Mouse (Mus musculus): ENCODE measurements at regions not wholly inside any gene's neighbourhood (a gene's known extent, or its start where the extent isn't known, plus 50 kb on each side); places are given as distances from the start of the nearest gene placed in this dataset.
A peak's percentile ranks its signal among the peaks of the same experiment; 100 is the strongest.

DNA sequence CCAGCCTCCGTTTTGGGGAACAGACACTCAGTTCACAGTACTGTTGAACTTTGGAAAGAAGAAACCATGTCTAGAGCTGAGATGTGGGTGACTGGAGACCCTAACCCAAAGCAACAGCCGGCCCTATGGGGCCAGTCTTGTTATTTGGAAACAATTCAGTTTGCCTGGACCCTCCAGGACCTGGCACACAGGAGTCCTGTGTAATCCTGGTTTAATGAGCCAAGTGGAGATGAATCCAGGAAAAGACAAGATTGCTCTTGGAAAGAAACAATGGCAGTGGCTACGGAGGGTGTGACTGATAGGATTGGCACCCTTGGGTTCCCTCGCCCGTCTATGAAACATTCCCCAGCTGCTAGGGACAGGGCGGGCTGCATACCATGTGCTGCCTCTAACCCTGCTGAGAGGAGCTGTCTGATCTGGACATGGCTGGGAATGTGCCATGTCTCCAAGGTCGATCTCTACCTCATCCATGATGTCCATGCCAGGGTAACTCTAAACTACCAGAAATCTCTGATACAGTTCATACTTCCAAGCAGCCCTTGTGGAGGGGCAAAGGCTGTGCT, 104.6 kb upstream of the Zmiz1 start:
- Histone ChIP-seq H3K4me2 (no peak overlapping the region), H3K27ac (replicated peaks) (no peak overlapping the region), H3K27me3 (no peaks in the 10 kb centered on the region), H3K9me3 (no peaks in the 10 kb centered on the region), H3K4me1 (replicated peaks) (no peaks in the 10 kb centered on the region), H3K4me3 (no peak overlapping the region), H3K9ac (no peak overlapping the region), H3K36me3 (no peaks in the 10 kb centered on the region)
- no peak for ATAC-seq (ENCODE audit: low read depth)
- 79% methylated on average over 7 of the region's 7 CpGs for WGBS

DNA sequence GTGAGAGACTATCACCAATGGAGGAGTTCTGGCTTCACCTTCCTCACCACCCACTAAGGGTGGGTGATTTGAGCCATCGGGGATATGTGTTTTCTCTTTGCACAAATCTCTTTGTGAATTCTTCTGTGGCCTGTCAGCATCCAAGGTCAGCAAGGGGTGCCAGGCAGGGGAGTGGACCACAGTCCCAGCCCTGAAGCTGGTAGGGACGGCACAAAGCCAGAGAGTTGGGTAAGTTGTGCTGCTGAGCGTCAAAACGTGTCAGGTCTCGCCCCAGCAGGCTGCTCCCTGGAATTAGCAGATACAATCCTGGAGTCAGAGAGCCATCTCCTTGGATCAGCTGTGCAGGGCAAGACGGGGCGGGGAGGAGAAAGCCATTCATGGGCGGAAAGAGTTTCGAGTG, 101.2 kb upstream of the Zmiz1 start:
- ATAC-seq (ENCODE audit: low read depth): no peak
- Histone ChIP-seq H3K4me2 (no peak overlapping the region), H3K9ac (no peak overlapping the region), H3K9me3 (no peaks in the 10 kb centered on the region), H3K4me1 (replicated peaks) (0 out of 2 replicates have a peak, but pooled peaks cover 4% of the 10 kb centered on the region), H3K27me3 (no peaks in the 10 kb centered on the region), H3K36me3 (no peaks in the 10 kb centered on the region), H3K4me3 (no peak overlapping the region), H3K27ac (replicated peaks) (no peak overlapping the region)
- WGBS: 91% methylated on average over 9 of the region's 9 CpGs

DNA sequence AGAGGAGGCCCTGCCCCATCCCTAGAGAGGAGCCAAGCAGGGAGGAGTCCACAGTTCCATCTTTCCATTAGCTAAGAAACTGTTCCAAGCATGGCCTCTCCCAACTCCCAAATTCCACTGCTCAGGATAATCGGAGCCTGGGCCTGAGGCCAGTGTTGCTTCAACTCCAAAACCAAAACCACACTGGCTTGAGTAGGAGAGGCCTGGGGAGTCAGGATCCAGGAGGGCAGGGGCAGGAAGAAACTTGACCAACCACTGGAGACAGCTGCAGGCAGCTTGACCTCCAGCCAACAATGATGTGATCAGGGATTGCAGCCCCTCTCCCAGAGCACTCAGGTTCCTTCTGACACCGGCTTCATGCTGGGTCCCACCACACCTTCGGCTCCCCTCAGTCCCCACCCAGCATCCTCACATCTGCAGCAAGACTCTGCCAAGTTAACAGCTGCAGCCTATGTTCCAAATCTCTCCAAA, 99.1 kb upstream of the Zmiz1 start:
- Histone ChIP-seq H3K4me1 (replicated peaks) (0 out of 2 replicates have a peak, but pooled peaks cover 7% of the 10 kb centered on the region), H3K27me3 (no peaks in the 10 kb centered on the region), H3K9ac (no peak overlapping the region), H3K9me3 (no peaks in the 10 kb centered on the region), H3K27ac (replicated peaks) (no peak overlapping the region), H3K4me3 (no peak overlapping the region), H3K4me2 (no peak overlapping the region), H3K36me3 (no peaks in the 10 kb centered on the region)
- WGBS: 90% methylated on average over 3 of the region's 3 CpGs
- ATAC-seq (ENCODE audit: low read depth): no peak

DNA sequence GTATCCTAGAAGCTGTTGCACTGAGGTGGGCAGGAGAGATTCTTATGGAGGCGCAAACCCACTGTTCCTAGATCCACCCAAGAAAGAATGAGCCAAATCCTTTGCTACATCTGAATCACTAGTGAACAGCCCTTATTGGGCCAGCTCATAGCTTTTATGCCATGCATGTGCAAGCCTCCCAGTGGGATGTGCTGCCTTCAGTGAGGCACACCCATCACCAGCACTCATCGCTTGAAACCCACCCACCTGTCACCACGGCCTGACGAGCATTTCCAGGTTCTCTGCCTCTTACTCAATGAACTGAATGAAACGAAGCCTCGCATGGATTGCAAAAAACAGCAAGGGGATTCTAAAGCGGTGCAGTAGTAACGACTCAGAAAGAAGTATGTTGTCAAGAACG, 98.3 kb upstream of the Zmiz1 start:
- 0 out of 2 replicates have a peak, but pooled peaks cover 7% of the 10 kb centered on the region for H3K4me1 ChIP-seq (replicated peaks)

DNA sequence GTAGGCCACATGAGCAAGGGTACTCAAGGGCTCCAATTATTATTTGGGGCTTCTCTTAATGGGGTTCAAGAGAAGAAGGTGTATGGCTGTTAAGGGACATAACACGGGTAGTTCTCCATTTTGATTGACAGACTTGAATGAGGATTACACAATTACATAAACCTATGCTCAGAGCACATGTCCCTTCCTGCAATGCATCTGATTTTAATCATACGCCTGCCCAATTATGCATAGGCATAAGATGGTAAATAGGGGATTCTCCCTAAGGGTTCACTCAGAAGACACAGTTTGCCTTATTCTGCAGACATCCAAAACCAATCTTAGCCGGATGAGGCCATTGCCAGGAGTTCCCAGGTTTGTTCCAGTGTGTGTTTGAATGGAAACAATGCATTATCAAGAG, 97.9 kb upstream of the Zmiz1 start:
- no peak for ATAC-seq (ENCODE audit: low read depth)
- H3K9me3 ChIP-seq: no peaks in the 10 kb centered on the region
- H3K4me2 ChIP-seq: no peak overlapping the region
- H3K27me3 ChIP-seq: no peaks in the 10 kb centered on the region
- peaks cover 10% of the 10 kb centered on the region; the same call in 1 of the 2 replicates for H3K4me1 ChIP-seq (replicated peaks)
- H3K4me3 ChIP-seq: no peak overlapping the region
- H3K9ac ChIP-seq: no peak overlapping the region
- WGBS: 80% methylated on average over 3 of the region's 3 CpGs
- no peaks in the 10 kb centered on the region for H3K36me3 ChIP-seq
- H3K27ac ChIP-seq (replicated peaks): no peak overlapping the region

More for the DNA sequence above, 98.3 kb upstream of the Zmiz1 start:
- 85% methylated on average over 9 of the region's 9 CpGs for WGBS
- Histone ChIP-seq H3K9me3 (no peaks in the 10 kb centered on the region), H3K27me3 (no peaks in the 10 kb centered on the region), H3K4me2 (no peak overlapping the region), H3K27ac (replicated peaks) (no peak overlapping the region), H3K36me3 (no peaks in the 10 kb centered on the region), H3K9ac (no peak overlapping the region), H3K4me3 (no peak overlapping the region)
- no peak for ATAC-seq (ENCODE audit: low read depth)

DNA sequence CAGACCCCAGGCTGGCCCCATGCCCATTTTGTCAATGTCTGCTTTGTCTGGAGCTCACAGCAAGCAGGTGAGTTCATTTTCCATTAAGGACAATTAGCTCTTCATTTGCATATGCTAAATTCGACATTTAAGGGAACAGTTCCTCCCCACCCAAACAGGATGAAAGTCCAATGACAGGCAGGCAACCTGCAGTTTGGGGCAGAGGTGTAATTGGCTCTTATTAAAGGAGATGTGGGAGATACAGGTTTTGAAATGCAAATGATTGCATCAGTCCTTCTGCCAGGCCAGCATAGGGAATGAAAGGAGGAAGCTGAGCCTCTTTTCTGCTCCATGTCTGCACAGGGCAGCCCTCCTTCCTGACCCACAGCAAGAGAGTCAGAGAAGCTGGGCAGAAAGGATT, 96.2 kb upstream of the Zmiz1 start:
- Histone ChIP-seq H3K9ac (no peak overlapping the region), H3K9me3 (no peaks in the 10 kb centered on the region), H3K4me2 (no peak overlapping the region), H3K27ac (replicated peaks) (no peak overlapping the region), H3K4me3 (no peak overlapping the region), H3K4me1 (replicated peaks) (peaks cover 11% of the 10 kb centered on the region; the same call in 1 of the 2 replicates), H3K27me3 (no peaks in the 10 kb centered on the region), H3K36me3 (no peaks in the 10 kb centered on the region)
- 0% methylated on average over 1 of the region's 1 CpGs for WGBS
- no peak for ATAC-seq (ENCODE audit: low read depth)

DNA sequence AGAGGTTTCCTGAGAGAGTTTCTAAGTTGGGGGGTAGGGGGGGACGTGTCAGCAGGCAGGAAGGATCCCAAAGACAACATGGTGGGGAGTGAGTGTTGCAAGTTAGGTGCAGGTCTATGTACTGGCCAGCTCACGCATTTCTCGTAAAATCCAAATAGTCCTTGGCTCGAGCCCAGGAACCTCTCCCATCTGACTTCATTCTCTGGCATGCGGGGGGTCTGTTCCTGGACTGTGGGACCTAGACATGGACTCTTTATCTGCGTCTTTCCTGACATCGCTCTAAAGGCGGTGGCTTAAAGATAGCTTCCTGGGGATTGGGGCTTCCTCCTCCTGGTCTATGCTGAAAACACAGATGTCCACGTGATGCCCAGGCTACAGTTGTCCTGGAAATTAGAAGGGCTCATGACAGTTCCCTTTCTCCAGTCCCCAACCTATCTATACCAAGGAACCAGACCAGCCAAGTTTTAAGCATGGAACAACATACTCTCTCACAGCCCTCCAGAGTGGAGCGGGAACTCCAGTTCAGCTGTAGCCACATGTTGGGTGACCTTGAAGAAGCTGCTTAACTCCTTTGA, 93.7 kb upstream of the Zmiz1 start:
- ATAC-seq (ENCODE audit: low read depth): no peak
- Histone ChIP-seq H3K36me3 (no peaks in the 10 kb centered on the region), H3K27ac (replicated peaks) (no peak overlapping the region), H3K4me2 (no peak overlapping the region), H3K4me1 (replicated peaks) (peaks cover 15% of the 10 kb centered on the region), H3K9me3 (no peaks in the 10 kb centered on the region), H3K27me3 (no peaks in the 10 kb centered on the region), H3K4me3 (no peak overlapping the region), H3K9ac (no peak overlapping the region)
- 80% methylated on average over 10 of the region's 10 CpGs for WGBS

DNA sequence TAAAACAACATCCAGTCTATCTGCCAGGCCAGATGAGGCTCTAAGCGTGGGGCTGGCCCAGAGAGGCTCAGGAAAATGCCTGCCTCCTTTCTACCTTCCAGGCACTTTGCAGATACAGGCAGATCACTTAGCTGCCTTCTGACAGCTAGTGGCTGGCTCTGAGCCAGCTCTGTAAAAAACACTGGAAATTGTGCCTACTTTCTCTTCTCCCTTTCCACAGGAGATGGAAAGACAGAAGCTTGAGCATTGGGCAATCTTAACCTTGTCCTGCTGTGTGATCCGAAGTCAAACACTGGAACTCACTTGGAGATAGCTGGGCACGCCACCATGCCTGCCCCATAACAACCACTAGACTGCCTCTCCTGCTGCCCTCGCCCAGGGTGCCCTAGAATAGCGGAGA, 93.0 kb upstream of the Zmiz1 start:
- H3K9ac ChIP-seq: no peak overlapping the region
- no peak for ATAC-seq (ENCODE audit: low read depth)
- H3K36me3 ChIP-seq: no peaks in the 10 kb centered on the region
- no peak overlapping the region for H3K27ac ChIP-seq (replicated peaks)
- H3K4me3 ChIP-seq: no peak overlapping the region
- no peaks in the 10 kb centered on the region for H3K9me3 ChIP-seq
- H3K27me3 ChIP-seq: no peaks in the 10 kb centered on the region
- peaks cover 21% of the 10 kb centered on the region for H3K4me1 ChIP-seq (replicated peaks)
- H3K4me2 ChIP-seq: no peak overlapping the region
- WGBS: 90% methylated on average over 5 of the region's 5 CpGs

DNA sequence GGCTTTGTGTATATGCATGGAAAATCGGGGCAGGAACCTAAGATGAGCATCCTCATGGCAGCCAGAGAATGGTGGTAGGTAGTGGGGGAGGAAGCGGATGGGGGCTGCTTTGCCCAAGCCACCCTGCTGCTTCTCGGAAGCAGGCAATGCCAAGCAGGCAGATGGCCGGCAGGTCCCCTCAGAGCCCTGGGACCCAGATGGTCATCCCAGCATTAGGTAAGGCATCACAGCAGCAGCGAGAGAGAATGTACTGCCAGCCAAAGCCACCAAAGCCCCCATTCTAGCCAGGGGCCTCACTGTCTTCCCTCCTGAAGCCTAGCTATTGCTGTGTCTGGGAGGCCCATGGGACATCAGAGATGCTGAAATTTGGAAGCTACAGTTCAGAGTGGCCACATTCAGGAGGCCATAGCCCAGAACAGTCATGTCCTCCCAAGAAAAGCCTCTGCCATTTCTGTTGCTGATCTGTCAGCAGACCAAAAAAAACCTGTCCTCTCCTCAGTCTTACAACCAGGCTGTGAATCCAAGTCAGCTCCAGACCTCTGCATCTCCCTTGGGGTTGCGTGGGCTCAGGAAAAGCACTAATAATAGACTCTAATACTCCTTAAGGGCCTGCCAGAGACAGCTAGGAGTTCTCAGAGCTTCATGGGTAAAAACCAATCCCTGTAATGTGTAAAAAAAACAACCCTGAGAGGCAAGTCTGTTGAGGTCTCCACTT, 88.5 kb upstream of the Zmiz1 start:
- Histone ChIP-seq H3K36me3 (no peaks in the 10 kb centered on the region), H3K4me1 (replicated peaks) (peaks cover 39% of the 10 kb centered on the region), H3K9ac (no peak overlapping the region), H3K27me3 (no peaks in the 10 kb centered on the region), H3K9me3 (no peaks in the 10 kb centered on the region), H3K4me2 (no peak overlapping the region), H3K4me3 (no peak overlapping the region), H3K27ac (replicated peaks) (peak overlapping the region; percentile 67; the same call in 1 of the 2 replicates)
- ATAC-seq (ENCODE audit: low read depth): no peak
- WGBS: 82% methylated on average over 6 of the region's 6 CpGs

DNA sequence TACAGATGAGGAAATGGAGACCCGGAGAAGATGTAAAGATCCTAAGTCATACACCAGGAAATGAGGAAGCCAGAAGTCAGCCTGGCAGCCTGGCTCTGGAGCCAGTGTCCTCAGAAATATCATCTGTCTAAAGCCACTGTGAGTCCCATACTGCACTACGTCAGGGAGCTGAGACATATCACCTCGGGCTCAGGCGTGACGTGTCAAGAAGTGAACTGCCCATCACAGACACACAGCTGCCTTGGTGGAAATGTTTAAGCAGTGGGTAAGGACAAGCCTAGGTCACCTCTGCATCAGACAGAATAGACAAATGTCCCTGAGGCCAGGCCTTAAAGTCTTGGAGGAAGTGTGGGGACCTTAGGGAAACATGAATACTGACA, 88.0 kb upstream of the Zmiz1 start:
- Histone ChIP-seq H3K4me1 (replicated peaks) (peaks cover 36% of the 10 kb centered on the region), H3K4me3 (no peak overlapping the region), H3K27me3 (no peaks in the 10 kb centered on the region), H3K4me2 (no peak overlapping the region), H3K9me3 (no peaks in the 10 kb centered on the region), H3K9ac (no peak overlapping the region), H3K36me3 (no peaks in the 10 kb centered on the region), H3K27ac (replicated peaks) (peak overlapping the region; percentile 67)
- 76% methylated on average over 5 of the region's 5 CpGs for WGBS
- ATAC-seq (ENCODE audit: low read depth): no peak

DNA sequence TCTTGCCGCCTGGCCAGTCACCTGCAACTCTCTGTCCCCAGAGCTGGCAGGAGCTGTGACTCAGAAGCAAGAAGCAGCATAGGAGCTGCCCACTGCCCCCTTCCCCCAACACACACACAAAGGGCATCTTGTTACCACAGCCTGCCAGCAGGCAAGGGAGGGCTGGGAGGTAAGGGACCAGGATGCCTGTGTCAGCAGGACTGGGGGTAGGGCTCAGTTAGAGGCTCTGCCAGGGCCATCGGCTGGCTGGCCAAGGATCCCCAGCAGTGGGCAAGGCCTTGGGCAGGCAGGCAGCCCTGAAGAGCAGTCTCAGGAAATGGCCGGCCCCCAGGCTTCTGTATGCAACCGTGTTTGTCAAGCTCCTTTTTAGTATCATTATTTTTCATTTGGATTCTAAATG, 87.3 kb upstream of the Zmiz1 start:
- Histone ChIP-seq H3K4me2 (no peak overlapping the region), H3K4me3 (no peak overlapping the region), H3K27ac (replicated peaks) (peak overlapping the region; percentile 67), H3K4me1 (replicated peaks) (peaks cover 40% of the 10 kb centered on the region), H3K9ac (peak overlapping the region; percentile 4; the same call in 1 of the 2 replicates), H3K27me3 (no peaks in the 10 kb centered on the region), H3K9me3 (no peaks in the 10 kb centered on the region), H3K36me3 (no peaks in the 10 kb centered on the region)
- WGBS: 44% methylated on average over 4 of the region's 4 CpGs
- peak; percentile 74 for ATAC-seq (ENCODE audit: low read depth)

DNA sequence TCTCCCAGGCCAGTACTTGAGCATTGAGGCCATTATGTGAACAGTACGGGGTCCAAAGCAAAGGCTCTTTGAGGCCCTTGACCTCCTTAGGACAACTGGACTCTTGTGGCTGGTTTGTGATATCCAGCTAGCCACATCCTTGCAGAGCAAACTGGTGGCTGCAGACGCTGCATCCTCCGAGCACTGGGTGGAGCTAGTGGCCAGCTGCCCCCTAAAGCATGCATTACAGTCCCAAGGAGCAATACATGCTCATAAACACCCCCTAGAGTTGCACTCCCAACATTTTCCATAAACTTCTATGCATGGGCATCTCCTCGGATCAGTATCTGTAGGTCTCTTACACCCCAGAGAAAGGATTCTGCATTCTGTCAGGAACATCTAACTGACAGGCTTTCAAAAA, 86.4 kb upstream of the Zmiz1 start:
- no peak for ATAC-seq (ENCODE audit: low read depth)
- H3K9ac ChIP-seq: no peak overlapping the region
- no peaks in the 10 kb centered on the region for H3K27me3 ChIP-seq
- 60% methylated on average over 4 of the region's 4 CpGs for WGBS
- no peak overlapping the region for H3K4me2 ChIP-seq
- no peak overlapping the region for H3K4me3 ChIP-seq
- no peaks in the 10 kb centered on the region for H3K36me3 ChIP-seq
- peaks cover 49% of the 10 kb centered on the region for H3K4me1 ChIP-seq (replicated peaks)
- no peak overlapping the region for H3K27ac ChIP-seq (replicated peaks)
- H3K9me3 ChIP-seq: no peaks in the 10 kb centered on the region

All from neural tube, embryonic 13.5 days (tissue).